Mouse (Mus musculus) A20 (cell line): ENCODE measurements at regions not wholly inside any gene's neighbourhood (a gene's known extent, or its start where the extent isn't known, plus 50 kb on each side); places are given as distances from the start of the nearest gene placed in this dataset.
A peak's percentile ranks its signal among the peaks of the same experiment; 100 is the strongest.

Experiments used
- DNase-seq: peaks from one replicate; pipeline ENCODE4 v3.0.0-alpha.2; 2011; ENCODE audit warnings: low read depth, low spot score

DNA sequence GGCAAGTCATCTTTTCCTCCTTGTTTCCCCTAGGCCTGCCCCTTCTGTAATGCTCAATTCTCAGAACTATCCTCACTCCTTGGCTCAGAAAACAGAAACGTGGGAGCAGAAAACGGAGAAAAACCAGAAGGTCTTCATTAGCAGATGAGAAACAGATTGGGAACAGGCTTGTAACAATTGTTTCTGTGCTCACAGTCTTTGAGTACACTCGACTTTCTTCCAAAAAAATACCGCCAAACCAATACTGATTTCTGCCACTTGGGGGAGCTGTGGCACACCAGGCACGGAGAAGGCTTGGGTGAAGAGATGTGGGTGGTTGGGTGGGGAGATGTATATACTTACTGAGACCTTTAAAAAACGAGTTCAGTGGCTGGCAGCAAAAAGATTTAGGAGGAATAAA lies 80.8 kb upstream of the 4930583I09Rik start:
- peak; percentile 65 for DNase-seq

DNA sequence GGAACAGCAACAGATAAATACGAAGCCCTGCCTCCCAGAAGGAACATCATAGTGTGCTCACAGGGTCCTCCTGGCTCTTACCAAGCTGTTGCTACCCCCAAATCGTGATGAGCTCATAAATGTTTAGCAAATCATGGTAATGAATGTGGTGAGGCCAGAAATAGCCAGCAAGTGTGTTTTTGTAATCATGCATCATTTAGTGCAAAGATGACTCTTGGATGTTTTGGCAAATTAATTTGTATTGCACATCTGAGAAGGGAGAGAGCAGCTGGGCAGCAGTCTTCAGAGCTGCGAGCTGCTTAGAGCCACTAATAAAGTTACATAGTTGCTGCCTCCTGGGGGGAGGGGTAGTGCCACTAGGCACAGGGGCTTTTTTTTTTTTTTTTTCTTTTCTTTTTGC lies 79.8 kb upstream of the 4930583I09Rik start:
- no peak for DNase-seq

GRCm38 (mm10) chr17:64915025-64915424 lies 79.2 kb upstream of the 4930583I09Rik start:
- DNase-seq = no peak

- peak; percentile 65 for DNase-seq
Measured at GRCm38 (mm10) chr17:64914302-64914701, 78.4 kb upstream of the 4930583I09Rik start.

- no peak for DNase-seq
Measured at GRCm38 (mm10) chr17:64908671-64909070, 72.8 kb upstream of the 4930583I09Rik start.

DNA sequence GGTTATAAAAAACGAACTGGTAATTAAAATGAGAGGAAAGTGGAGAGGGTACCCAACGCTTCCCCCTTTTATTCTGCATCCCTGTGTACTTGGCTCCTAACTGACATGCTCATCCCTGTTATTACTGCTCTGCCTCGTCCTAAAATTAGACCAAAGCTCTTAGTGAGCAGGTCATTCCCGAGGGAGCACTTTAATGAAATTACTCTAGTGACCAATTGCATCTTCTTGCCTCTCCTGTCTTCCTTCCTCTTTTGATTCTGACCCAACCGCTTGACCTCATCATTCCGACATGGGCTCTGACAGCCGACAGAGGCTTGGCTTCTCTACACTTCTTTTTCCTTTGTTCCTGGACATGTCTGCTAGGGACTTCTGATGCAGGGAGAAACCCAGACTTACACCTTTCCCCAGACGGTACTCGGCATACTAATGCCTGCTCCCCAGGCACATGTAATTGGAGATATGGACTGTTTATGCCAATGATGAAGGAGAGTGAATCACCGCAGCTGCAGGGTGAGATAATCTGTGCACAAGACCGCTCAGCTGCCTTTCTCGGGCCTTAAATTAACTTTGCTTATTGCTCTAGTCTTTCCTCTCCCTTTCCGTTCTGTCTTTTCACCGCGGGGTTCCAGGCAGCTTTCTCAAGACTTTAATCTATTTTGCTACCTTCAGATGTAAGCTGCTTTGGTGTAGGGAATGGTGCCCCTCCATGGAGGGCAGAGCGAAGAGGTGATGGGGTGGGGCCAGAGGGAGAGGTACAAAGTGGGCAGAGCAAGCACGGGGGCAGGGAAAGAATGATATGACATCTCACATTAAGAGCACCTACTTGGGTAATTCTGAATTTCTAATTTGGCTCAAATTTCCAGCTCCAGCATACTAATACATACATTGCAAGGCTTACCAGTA lies 66.1 kb upstream of the 4930583I09Rik start:
- DNase-seq = no peak

GRCm38 (mm10) chr17:64897473-64897872 lies 61.6 kb upstream of the 4930583I09Rik start:
- DNase-seq = peak; percentile 65

GRCm38 (mm10) chr17:64895886-64896285 lies 60.0 kb upstream of the 4930583I09Rik start:
- no peak for DNase-seq

- DNase-seq = no peak
Measured at GRCm38 (mm10) chr17:64895466-64895865, 59.6 kb upstream of the 4930583I09Rik start.

DNA sequence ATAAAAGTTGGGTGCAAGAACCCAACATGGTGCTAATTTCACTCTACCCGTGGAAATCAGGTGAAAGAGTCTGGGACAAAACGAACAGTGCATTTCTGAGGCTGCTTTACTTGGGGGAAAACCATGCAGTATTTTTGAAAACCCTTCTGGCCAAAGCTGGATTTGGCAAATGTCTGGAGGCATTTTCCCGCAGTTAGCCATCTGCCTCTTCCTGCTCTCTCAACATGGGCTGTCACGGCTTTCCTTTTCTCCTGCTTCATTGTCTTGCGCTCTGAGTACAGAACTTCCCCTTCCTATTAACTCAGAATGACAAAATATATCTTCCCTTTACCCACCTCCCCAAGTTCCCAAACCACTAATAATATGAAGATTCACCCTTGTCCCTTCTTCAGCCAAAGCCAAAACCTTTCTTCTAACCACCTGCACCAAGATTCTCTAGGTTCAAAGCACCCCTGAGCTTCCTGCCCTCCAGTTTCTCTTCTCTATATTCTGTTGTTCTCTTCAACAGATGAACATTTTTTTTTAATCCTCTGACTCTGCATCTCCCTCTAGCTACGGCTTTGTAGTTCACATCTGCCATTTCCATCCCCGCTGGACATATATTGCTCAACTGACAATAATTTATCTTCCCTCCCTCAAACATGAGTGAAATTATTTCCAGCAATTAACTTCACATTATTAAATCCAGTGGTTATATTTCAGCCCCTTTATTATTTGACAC lies 57.5 kb upstream of the 4930583I09Rik start:
- peak; percentile 68 for DNase-seq
